Mouse (Mus musculus): ENCODE measurements around the gene Fbrsl1. TPM values are rescaled to one million over a fixed set of nuclear protein-coding genes. Genes with fewer than 3 reads are reported as not detected.

Gene Fbrsl1
- total and polyA plus RNA-seq, 2 experiments from 2014 or later = 18.8 to 41.1 TPM

GRCm38 (mm10) chr5:110416825-110417401 lies 31.4 kb downstream of the Fbrsl1 start:
- no peak overlapping the region for H3K4me3 ChIP-seq (ENCODE audit: low read length)
- 8% methylated on average over 7 of the region's 7 CpGs for WGBS
- H3K4me1 ChIP-seq (ENCODE audit: insufficient read depth, low read length) = peaks cover 27% of the 10 kb centered on the region; the same call in 1 of the 2 replicates
- peak; percentile 79 for DNase-seq (ENCODE audit: low spot score)
- no peaks in the 10 kb centered on the region for H3K9me3 ChIP-seq (ENCODE audit: low read length)
- ATAC-seq = peak; percentile 75
- H3K9ac ChIP-seq (replicated peaks; ENCODE audit: low read length) = no peak overlapping the region
- H3K36me3 ChIP-seq (ENCODE audit: insufficient read depth, low read length) = no peaks in the 10 kb centered on the region
- no peaks in the 10 kb centered on the region for H3K27me3 ChIP-seq (ENCODE audit: insufficient read depth, low read length)
- TF ChIP-seq CTCF (IDR thresholded peaks at IDR 0.05; ENCODE audit: low read depth) = no peak; the same call in 1 of the 2 replicates
- no peak overlapping the region for H3K4me2 ChIP-seq (ENCODE audit: low read depth, low read length)
- peak overlapping the region; percentile 37 for H3K27ac ChIP-seq

DNA sequence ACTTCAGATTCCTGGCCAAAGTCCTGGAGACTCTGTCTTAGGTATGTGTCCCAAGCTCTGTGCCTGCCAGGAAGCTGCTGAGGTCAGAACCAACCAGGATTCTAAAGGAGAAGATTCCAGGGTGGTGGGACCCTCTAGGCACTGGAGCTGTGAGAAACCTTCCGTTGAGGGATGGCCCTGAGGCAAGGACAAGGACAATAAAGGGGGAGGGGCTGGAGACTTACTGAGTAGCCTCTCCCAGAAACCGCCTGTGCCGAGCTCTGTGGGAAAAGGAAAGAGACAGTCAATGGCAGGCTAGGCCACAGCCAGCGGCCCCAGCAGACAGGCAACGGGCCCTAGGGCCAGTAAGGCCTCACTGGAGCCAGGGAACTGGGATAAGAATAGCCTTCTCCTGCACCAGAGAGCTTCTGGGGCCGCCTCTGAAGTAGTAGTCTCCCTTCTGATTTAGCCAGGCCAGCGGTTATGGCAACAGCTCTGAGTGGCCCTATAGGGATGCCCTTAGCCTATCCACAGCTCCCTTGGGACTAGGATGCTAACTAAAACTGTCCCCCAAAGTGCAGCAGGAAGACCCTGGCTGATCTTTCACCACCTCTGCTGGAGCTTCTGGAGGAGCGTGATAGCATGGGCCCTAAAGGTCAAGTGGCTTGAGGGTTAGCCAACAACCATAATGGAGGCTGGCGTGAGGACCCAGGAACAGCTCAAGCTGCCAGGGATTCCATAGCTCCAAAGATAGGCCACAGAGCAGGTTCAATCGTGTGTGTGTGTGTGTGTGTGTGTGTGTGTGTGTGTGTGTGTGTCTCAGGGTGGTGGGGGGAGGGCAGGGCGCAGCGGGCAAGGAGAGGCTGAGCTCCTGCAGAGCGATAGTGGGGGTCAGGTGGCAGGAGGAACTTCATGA lies 32.2 kb downstream of the Fbrsl1 start:
- no peaks in the 10 kb centered on the region for H3K36me3 ChIP-seq (ENCODE audit: insufficient read depth, low read length)
- ATAC-seq (peak; percentile 9; the same call in 1 of the 2 replicates), DNase-seq (ENCODE audit: low spot score) (no peak)
- TF ChIP-seq CTCF (IDR thresholded peaks at IDR 0.05; ENCODE audit: low read depth) = no peak
- H3K4me2 ChIP-seq (ENCODE audit: low read depth, low read length) = no peak overlapping the region
- 43% methylated on average over 13 of the region's 13 CpGs for WGBS
- H3K27me3 ChIP-seq (ENCODE audit: insufficient read depth, low read length) = no peaks in the 10 kb centered on the region
- no peaks in the 10 kb centered on the region for H3K9me3 ChIP-seq (ENCODE audit: low read length)
- H3K9ac ChIP-seq (replicated peaks; ENCODE audit: low read length) = no peak overlapping the region
- H3K4me3 ChIP-seq (ENCODE audit: low read length) = no peak overlapping the region
- H3K27ac ChIP-seq = peak overlapping the region; percentile 37; the same call in 1 of the 2 replicates
- peaks cover 27% of the 10 kb centered on the region; the same call in 1 of the 2 replicates for H3K4me1 ChIP-seq (ENCODE audit: insufficient read depth, low read length)

- no peaks in the 10 kb centered on the region for H3K9me3 ChIP-seq (ENCODE audit: low read length)
- no peak overlapping the region for H3K9ac ChIP-seq (replicated peaks; ENCODE audit: low read length)
- no peak overlapping the region for H3K27ac ChIP-seq
- no peak overlapping the region for H3K4me2 ChIP-seq (ENCODE audit: low read depth, low read length)
- H3K36me3 ChIP-seq (ENCODE audit: insufficient read depth, low read length) = no peaks in the 10 kb centered on the region
- H3K4me3 ChIP-seq (ENCODE audit: low read length) = no peak overlapping the region
- peaks cover 27% of the 10 kb centered on the region; the same call in 1 of the 2 replicates for H3K4me1 ChIP-seq (ENCODE audit: insufficient read depth, low read length)
- H3K27me3 ChIP-seq (ENCODE audit: insufficient read depth, low read length) = no peaks in the 10 kb centered on the region
- WGBS = 71% methylated on average over 5 of the region's 5 CpGs
- no peak for DNase-seq (ENCODE audit: low spot score)
- ATAC-seq = no peak
- TF ChIP-seq CTCF (IDR thresholded peaks at IDR 0.05; ENCODE audit: low read depth) = no peak
These were observed 33.3 kb downstream of the Fbrsl1 start for GRCm38 (mm10) chr5:110415022-110415421.

DNA sequence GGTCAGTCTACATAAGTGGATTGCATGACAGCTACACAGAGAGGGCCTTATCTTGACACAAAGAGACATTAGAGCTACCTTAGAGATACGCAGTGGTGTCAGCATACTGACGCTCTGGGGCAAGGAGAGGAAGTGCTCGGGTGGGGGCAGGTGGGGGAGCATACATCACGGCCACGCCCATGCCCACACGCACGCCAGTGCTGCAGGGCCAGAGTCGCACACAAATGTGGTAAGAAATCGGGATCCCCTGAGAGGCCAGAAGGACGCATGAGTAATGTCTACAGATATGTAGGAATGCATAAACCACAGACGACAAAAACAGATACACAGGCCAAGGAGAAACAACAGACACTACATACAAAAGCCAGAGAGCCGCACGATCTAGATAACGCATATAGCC lies 35.3 kb downstream of the Fbrsl1 start:
- ATAC-seq (no peak), DNase-seq (ENCODE audit: low spot score) (no peak)
- Histone ChIP-seq H3K27ac (no peak overlapping the region), H3K4me1 (ENCODE audit: insufficient read depth, low read length) (peaks cover 23% of the 10 kb centered on the region; the same call in 1 of the 2 replicates), H3K9ac (replicated peaks; ENCODE audit: low read length) (no peak overlapping the region), H3K4me3 (ENCODE audit: low read length) (no peak overlapping the region), H3K4me2 (ENCODE audit: low read depth, low read length) (no peak overlapping the region), H3K9me3 (ENCODE audit: low read length) (no peaks in the 10 kb centered on the region), H3K36me3 (ENCODE audit: insufficient read depth, low read length) (no peaks in the 10 kb centered on the region), H3K27me3 (ENCODE audit: insufficient read depth, low read length) (no peaks in the 10 kb centered on the region)
- 89% methylated on average over 14 of the region's 14 CpGs for WGBS
- no peak for TF ChIP-seq CTCF (IDR thresholded peaks at IDR 0.05; ENCODE audit: low read depth)

DNA sequence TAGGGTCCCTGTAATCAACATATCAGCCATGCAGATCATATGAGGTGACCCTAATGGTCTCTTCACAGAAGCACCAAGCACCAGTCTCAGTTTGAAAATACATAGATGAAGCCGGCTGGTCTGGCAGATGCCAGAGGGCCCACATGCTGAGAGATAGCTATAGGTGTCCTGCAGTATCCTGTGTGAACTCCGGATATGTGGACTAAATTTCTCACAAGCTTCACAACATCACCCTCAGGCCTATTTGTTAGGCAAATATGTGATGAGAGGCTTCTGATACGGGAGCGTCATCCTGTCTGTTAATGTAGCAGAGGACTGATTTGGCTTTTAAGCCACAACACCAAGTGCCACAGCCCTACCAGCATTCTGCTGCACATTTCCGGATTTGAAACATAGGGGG lies 37.9 kb downstream of the Fbrsl1 start:
- no peak overlapping the region for H3K9ac ChIP-seq (replicated peaks; ENCODE audit: low read length)
- H3K4me1 ChIP-seq (ENCODE audit: insufficient read depth, low read length) = 0 out of 2 replicates have a peak, but pooled peaks cover 4% of the 10 kb centered on the region
- no peak for ATAC-seq
- H3K9me3 ChIP-seq (ENCODE audit: low read length) = no peaks in the 10 kb centered on the region
- 61% methylated on average over 5 of the region's 5 CpGs for WGBS
- TF ChIP-seq CTCF (IDR thresholded peaks at IDR 0.05; ENCODE audit: low read depth) = no peak
- H3K4me2 ChIP-seq (ENCODE audit: low read depth, low read length) = no peak overlapping the region
- H3K4me3 ChIP-seq (ENCODE audit: low read length) = no peak overlapping the region
- DNase-seq (ENCODE audit: low spot score) = no peak
- no peaks in the 10 kb centered on the region for H3K27me3 ChIP-seq (ENCODE audit: insufficient read depth, low read length)
- H3K36me3 ChIP-seq (ENCODE audit: insufficient read depth, low read length) = no peaks in the 10 kb centered on the region
- H3K27ac ChIP-seq = no peak overlapping the region

DNA sequence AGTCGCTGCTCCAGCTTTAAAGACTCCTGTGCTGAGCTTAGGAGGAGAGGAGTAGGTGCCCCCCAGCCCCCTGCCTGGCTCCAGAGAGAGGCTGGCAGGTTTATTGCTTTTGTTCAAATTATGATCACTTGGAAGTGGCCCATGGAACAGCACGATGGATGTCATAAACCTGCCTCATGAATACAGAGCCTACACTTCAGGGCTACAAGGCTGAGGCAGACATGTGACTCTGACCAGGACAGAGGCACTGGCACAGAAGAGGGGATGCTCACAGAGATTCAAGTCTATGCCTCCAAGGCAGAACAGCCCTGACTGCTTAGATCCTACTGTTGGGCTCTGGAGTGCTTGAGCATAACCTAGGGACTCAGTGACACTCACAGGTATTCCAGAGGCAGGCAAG lies 39.3 kb downstream of the Fbrsl1 start:
- H3K27me3 ChIP-seq (ENCODE audit: insufficient read depth, low read length) = no peaks in the 10 kb centered on the region
- no peaks in the 10 kb centered on the region for H3K9me3 ChIP-seq (ENCODE audit: low read length)
- WGBS = 80% methylated on average over 2 of the region's 2 CpGs
- H3K9ac ChIP-seq (replicated peaks; ENCODE audit: low read length) = no peak overlapping the region
- no peaks in the 10 kb centered on the region for H3K36me3 ChIP-seq (ENCODE audit: insufficient read depth, low read length)
- no peak for TF ChIP-seq CTCF (IDR thresholded peaks at IDR 0.05; ENCODE audit: low read depth)
- no peak overlapping the region for H3K4me3 ChIP-seq (ENCODE audit: low read length)
- no peak for DNase-seq (ENCODE audit: low spot score)
- no peak overlapping the region for H3K27ac ChIP-seq
- H3K4me1 ChIP-seq (ENCODE audit: insufficient read depth, low read length) = 0 out of 2 replicates have a peak, but pooled peaks cover 4% of the 10 kb centered on the region
- H3K4me2 ChIP-seq (ENCODE audit: low read depth, low read length) = no peak overlapping the region
- no peak for ATAC-seq
